Mouse (Mus musculus): ENCODE measurements around the gene Ntrk1. TPM values are rescaled to one million over a fixed set of nuclear protein-coding genes. Genes with fewer than 3 reads are reported as not detected.

Gene Ntrk1
- polyA plus RNA-seq, 1 experiment from 2014 or later = 40.2 TPM

DNA sequence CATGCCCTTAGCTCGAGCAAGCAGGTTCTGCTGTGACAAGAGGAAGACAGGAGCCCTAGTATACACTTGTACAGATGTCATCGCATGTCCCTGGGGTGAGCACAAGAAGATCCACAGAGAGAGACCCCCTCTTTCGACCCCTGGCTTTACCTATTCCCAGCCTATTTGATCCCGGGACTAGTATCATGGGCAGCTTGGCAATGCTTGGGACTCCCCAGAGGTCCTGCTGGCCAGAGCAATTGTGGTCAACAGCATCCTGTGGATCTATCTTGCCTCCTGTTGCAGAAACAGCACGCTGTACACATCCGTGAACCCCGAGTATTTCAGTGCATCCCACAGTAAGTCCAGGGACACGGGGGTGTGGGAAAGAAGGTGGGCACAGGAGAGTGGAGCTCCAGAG lies 16.3 kb upstream of the Ntrk1 start:
- 87% methylated on average over 8 of the region's 8 CpGs for WGBS
- Histone ChIP-seq H3K4me2 (no peak overlapping the region), H3K27me3 (peaks cover 87% of the 10 kb centered on the region), H3K36me3 (no peaks in the 10 kb centered on the region), H3K4me1 (replicated peaks) (peaks cover 12% of the 10 kb centered on the region), H3K9me3 (no peaks in the 10 kb centered on the region), H3K27ac (no peak overlapping the region), H3K9ac (no peak overlapping the region), H3K4me3 (no peak overlapping the region)
- ATAC-seq (ENCODE audit: low FRiP score) = no peak

DNA sequence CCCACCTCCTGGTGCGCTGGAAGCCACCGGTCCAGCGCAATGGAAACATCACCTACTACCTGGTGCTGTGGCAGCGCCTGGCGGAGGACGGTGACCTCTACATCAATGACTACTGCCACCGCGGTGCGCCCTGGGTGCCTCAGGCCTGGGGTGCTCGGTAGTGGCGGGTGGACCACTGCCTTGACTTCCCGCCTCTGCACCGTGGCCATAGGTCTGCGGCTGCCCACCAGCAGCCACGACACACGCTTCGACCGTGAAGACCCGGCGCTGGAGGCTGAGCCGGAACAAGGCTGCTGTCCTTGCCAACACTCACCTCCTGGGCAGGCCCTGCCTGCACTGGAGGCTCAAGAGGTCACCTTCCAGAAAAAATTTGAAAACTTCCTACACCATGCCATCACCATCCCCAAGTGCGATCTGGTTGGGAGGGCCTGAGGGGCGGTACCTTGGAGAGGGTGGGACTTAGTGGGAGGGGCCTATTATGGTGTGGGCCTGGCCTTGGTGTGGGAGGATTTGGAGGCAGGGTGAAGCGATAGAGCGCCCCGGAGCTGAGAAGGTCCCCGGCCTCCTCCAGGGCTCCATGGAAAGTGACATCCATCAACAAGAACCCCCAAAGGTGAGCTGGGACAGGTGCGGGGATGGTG lies 14.5 kb upstream of the Ntrk1 start:
- peaks cover 12% of the 10 kb centered on the region for H3K4me1 ChIP-seq (replicated peaks)
- peaks cover 87% of the 10 kb centered on the region for H3K27me3 ChIP-seq
- H3K4me3 ChIP-seq = peak overlapping the region; percentile 15
- WGBS = 5% methylated on average over 28 of the region's 28 CpGs
- H3K9ac ChIP-seq = 0 out of 2 replicates have a peak overlapping the region, but pooled peaks have one; percentile 19
- H3K4me2 ChIP-seq = peak overlapping the region; percentile 36
- H3K9me3 ChIP-seq = no peaks in the 10 kb centered on the region
- H3K36me3 ChIP-seq = no peaks in the 10 kb centered on the region
- H3K27ac ChIP-seq = no peak overlapping the region
- ATAC-seq (ENCODE audit: low FRiP score) = 0 out of 2 replicates have a peak, but pooled peaks have one; percentile 46

DNA sequence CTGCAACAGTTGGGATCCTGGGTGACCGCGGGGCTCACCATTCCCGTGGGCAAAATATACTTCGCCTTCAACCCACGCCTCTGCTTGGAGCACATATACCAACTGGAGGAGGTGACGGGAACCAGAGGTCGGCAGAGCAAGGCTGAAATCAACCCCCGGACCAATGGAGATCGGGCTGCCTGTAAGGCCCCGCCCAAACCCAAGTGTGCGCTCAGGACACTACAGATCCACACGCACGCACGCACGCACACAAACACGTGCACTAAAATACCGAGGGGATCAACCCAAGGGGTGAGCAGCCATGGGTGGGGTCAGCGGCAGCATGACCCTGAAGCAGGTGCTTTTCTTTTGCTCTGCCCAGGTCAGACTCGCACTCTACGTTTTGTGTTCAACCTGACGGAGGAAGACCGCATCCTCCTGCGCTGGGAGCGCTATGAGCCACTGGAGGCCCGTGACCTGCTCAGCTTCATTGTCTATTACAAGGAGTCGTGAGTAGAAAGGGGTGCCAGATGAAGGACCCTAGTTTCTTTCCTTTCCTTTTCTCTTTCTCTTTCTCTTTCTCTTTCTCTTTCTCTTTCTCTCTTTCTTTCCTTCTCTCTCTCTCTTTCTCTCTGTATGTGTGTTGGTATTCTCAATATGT lies 9.2 kb upstream of the Ntrk1 start:
- Histone ChIP-seq H3K36me3 (no peaks in the 10 kb centered on the region), H3K4me1 (replicated peaks) (peaks cover 15% of the 10 kb centered on the region), H3K4me3 (peak overlapping the region; percentile 22), H3K9me3 (no peaks in the 10 kb centered on the region), H3K9ac (peak overlapping the region; percentile 11; the same call in 1 of the 2 replicates), H3K4me2 (peak overlapping the region; percentile 50), H3K27ac (no peak overlapping the region), H3K27me3 (peaks cover 98% of the 10 kb centered on the region)
- no peak for ATAC-seq (ENCODE audit: low FRiP score)
- WGBS = 4% methylated on average over 26 of the region's 26 CpGs

DNA sequence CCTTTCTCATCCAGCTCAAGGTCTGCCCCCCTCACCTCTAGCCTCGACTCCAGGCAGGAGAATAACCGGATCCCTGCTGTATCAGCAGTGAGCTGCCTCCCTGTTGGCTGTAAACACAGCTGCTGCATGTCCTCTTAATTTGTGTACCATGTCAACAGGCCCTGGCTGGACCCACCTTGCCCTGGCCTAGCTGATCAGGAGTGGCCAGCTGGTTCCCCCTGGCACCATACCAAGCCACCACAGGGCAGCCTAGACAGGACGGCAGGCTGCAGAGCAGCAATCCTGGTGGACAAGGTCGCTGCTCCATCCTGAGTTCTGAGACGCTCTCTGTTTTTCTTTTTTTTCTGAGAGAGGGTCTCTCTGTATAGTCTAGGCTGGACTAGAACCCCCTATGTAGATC lies 6.7 kb upstream of the Ntrk1 start:
- H3K27ac ChIP-seq = no peak overlapping the region
- 66% methylated on average over 5 of the region's 5 CpGs for WGBS
- no peak overlapping the region for H3K9ac ChIP-seq
- no peaks in the 10 kb centered on the region for H3K36me3 ChIP-seq
- no peak overlapping the region for H3K4me2 ChIP-seq
- peaks cover 97% of the 10 kb centered on the region for H3K27me3 ChIP-seq
- H3K4me3 ChIP-seq = no peak overlapping the region
- H3K4me1 ChIP-seq (replicated peaks) = peaks cover 34% of the 10 kb centered on the region
- no peak for ATAC-seq (ENCODE audit: low FRiP score)
- no peaks in the 10 kb centered on the region for H3K9me3 ChIP-seq

DNA sequence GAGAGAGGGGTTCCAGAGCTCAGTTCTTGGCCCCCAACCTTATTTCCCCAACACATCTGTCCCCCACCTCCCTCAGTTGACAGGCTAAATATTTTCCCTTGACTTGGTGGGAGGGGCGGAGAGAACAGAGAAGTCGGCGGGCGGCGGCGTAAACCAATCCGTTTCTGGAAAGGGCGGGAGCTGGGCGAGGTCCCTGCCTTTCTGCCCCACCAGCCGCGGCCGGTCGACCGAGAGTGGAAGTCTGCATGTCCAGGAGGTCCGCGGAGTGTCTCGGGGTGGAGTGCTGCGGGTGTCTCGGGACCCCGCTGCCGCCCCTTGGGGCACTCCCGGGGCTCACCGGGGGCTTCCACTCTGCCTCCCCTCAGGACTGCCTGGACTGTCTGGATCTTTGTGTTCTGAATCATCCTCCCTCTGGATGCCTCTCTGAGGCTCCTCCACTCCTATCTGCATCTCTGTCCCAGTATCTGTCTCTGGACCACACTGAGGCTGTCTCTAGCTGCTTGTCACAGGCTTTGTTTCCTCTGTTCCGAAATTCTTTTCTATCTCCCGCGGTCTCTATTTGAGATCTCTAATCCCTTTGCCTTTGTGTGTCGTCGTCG lies 1.9 kb upstream of the Ntrk1 start, which contains the start of gene Insrr:
Gene Insrr (plus strand): TSS at position 216 of the 599 bp plus-strand sequence.
- Histone ChIP-seq H3K4me3 (peak within 1 kb of the TSS; percentile 38), H3K27me3 (peaks cover 97% of the 10 kb centered on the region), H3K4me1 (replicated peaks) (peaks cover 50% of the 10 kb centered on the region), H3K27ac (no peak within 1 kb of the TSS), H3K4me2 (peak within 1 kb of the TSS; percentile 59), H3K36me3 (no peaks in the 10 kb centered on the region), H3K9ac (peak within 1 kb of the TSS; percentile 56), H3K9me3 (no peaks in the 10 kb centered on the region)
- no peak for ATAC-seq (ENCODE audit: low FRiP score)
- 1% methylated on average over 29 of the region's 29 CpGs for WGBS

DNA sequence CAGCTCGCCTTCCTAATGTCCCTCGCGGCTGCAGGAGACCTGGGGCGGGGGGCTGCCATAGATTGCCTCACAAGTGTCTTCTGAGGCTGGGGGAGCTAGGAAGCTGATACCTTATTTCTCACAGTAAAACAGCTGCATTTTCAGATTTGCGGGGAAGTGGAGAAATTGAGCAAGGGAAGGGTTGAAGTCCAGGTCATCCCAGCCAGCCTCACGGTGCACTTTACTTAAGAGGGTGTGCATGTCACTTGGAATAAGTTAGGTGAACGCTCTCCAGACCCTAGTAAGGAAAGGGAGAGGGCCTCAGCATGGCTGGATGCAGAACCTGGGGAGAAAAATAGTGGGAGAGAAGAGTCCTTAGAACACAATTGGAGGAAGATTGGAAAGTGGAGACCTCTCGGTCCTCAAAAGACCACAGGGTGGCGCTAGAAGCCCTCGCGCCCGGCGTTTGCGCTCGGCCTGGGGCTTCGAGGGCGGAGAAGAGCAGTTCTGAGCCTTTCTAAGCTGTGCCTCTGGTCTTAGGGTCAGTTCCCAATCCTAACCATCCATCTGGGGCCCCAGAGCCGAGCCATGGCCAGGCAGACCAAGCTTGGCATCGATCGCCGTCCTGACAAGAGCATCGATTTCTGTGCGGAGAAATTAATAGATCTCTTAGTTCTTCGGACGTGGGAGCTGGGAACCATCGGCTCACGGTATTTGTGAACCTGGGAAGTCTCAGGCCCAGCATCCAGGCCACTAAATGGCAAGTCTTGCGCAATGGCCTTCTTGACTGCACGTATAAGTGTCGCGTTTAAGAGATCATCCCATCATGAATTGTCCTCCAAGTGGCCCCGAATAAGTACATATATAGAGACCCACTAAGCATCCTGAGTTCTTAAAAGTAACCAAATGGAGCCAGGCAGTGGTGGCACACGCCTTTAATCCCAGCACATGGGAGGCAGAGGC lies 645 bp upstream of the Ntrk1 start:
- Histone ChIP-seq H3K27me3 (peaks cover 99% of the 10 kb centered on the region), H3K27ac (no peak overlapping the region), H3K36me3 (no peaks in the 10 kb centered on the region), H3K9me3 (no peaks in the 10 kb centered on the region), H3K4me3 (peak overlapping the region; percentile 38), H3K4me1 (replicated peaks) (peaks cover 50% of the 10 kb centered on the region), H3K9ac (peak overlapping the region; percentile 64), H3K4me2 (peak overlapping the region; percentile 59)
- ATAC-seq (ENCODE audit: low FRiP score) = no peak
- 14% methylated on average over 33 of the region's 33 CpGs for WGBS

DNA sequence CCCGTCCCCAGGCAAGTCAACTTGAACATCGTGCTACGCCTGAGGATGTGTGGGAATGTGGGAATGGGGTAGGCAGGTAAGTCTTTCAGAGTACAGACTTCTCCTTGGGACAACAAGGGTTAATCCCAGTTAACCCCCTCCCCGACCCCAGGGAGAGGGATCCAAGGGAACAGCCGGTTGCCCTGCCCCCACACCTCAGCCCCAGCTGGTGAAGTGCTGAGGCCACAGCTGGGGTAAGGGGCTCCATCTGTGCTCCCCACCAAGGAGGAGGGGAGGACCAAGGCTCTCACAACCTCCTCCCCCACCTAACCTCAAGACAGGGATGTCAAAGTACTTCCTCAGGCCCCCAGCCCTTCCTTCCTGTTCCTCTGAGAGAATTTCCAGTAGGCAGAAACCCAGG lies 5.2 kb downstream of the Ntrk1 start:
- Histone ChIP-seq H3K9me3 (no peaks in the 10 kb centered on the region), H3K27me3 (peaks cover 51% of the 10 kb centered on the region), H3K4me1 (replicated peaks) (peaks cover 28% of the 10 kb centered on the region), H3K27ac (peak overlapping the region; percentile 18; the same call in 1 of the 2 replicates), H3K36me3 (no peaks in the 10 kb centered on the region), H3K9ac (no peak overlapping the region), H3K4me2 (no peak overlapping the region), H3K4me3 (no peak overlapping the region)
- ATAC-seq (ENCODE audit: low FRiP score) = no peak
- 34% methylated on average over 5 of the region's 5 CpGs for WGBS

DNA sequence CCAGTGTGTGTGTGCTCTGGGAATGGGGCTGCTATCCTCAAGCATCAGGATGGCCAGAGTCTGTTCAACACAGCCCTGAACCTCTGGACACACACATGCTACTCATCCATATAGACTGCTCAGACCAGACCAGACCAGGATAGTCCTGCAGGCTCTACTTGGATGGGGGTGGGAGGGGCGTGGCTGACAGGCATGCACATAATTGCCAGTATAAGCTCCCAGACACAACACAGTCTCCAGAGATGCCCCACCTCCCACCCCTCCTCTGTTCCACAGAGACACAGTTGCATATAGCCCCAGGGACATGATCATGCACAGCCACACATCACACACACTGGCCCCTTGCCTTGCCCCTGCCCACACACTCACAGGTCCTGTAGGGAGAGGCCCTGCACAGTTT lies 5.7 kb downstream of the Ntrk1 start:
- Histone ChIP-seq H3K4me3 (no peak overlapping the region), H3K36me3 (no peaks in the 10 kb centered on the region), H3K9ac (no peak overlapping the region), H3K4me2 (no peak overlapping the region), H3K27me3 (peaks cover 46% of the 10 kb centered on the region), H3K9me3 (no peaks in the 10 kb centered on the region), H3K4me1 (replicated peaks) (peaks cover 23% of the 10 kb centered on the region), H3K27ac (0 out of 2 replicates have a peak overlapping the region, but pooled peaks have one; percentile 18)
- no peak for ATAC-seq (ENCODE audit: low FRiP score)
- WGBS = 48% methylated on average over 1 of the region's 1 CpGs

DNA sequence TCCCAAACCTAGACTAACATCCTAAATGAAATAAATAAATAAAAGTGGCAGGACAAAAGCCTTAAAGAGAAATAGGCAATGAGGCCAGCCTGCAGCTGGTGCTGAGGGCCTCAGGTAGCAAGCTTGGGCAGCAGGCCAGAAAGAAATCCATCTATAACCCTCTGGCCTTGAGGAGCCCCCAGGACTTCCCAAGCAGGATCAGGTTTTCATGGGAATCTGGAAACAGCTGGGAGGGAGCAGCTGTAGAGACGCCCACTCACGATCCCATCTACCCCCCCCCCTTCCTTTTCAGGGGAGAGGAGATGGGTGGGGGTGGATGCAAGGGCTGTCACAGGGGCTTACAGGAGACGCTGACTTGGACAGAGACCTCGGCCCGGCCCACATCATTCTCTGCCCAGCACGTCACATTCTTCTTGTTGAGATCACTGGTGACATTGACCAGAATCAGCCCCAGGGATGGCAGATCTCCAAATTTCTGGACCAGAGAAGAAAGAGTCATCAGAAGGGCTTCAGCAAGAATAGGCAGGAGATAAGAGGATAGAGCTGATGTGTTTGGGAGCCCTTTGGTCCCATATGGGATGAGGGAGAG lies 9.2 kb downstream of the Ntrk1 start:
- WGBS = 44% methylated on average over 6 of the region's 6 CpGs
- no peak for ATAC-seq (ENCODE audit: low FRiP score)
- peaks cover 10% of the 10 kb centered on the region; the same call in 1 of the 2 replicates for H3K27me3 ChIP-seq
- no peak overlapping the region for H3K27ac ChIP-seq
- H3K4me3 ChIP-seq = no peak overlapping the region
- H3K9ac ChIP-seq = no peak overlapping the region
- no peaks in the 10 kb centered on the region for H3K36me3 ChIP-seq
- H3K4me2 ChIP-seq = no peak overlapping the region
- peaks cover 26% of the 10 kb centered on the region for H3K4me1 ChIP-seq (replicated peaks)
- H3K9me3 ChIP-seq = no peaks in the 10 kb centered on the region

DNA sequence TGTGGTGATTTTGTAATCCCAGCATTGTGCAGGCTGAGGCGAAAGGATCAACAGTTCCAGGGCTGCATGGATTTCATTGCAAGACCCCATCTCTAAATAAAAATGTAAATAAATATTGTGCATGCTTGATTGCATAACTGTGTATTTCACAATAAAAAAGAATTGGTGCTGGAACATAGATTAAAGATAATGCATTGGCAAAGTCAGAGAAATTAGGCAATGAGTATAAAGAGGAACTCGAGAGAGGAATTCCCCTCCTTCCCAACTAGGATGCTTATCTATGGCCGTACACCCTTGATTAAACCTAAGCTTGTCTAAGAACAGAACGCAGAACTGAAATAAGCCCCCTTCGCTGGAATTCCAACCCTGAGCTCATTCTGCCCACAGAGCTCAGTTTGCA lies 9.8 kb downstream of the Ntrk1 start:
- no peaks in the 10 kb centered on the region for H3K9me3 ChIP-seq
- H3K4me3 ChIP-seq = no peak overlapping the region
- peaks cover 25% of the 10 kb centered on the region for H3K4me1 ChIP-seq (replicated peaks)
- H3K36me3 ChIP-seq = no peaks in the 10 kb centered on the region
- no peak for ATAC-seq (ENCODE audit: low FRiP score)
- H3K27me3 ChIP-seq = 0 out of 2 replicates have a peak, but pooled peaks cover 5% of the 10 kb centered on the region
- 88% methylated on average over 5 of the region's 5 CpGs for whole genome bisulfite sequencing
- no peak overlapping the region for H3K27ac ChIP-seq
- H3K9ac ChIP-seq = no peak overlapping the region
- H3K4me2 ChIP-seq = no peak overlapping the region

DNA sequence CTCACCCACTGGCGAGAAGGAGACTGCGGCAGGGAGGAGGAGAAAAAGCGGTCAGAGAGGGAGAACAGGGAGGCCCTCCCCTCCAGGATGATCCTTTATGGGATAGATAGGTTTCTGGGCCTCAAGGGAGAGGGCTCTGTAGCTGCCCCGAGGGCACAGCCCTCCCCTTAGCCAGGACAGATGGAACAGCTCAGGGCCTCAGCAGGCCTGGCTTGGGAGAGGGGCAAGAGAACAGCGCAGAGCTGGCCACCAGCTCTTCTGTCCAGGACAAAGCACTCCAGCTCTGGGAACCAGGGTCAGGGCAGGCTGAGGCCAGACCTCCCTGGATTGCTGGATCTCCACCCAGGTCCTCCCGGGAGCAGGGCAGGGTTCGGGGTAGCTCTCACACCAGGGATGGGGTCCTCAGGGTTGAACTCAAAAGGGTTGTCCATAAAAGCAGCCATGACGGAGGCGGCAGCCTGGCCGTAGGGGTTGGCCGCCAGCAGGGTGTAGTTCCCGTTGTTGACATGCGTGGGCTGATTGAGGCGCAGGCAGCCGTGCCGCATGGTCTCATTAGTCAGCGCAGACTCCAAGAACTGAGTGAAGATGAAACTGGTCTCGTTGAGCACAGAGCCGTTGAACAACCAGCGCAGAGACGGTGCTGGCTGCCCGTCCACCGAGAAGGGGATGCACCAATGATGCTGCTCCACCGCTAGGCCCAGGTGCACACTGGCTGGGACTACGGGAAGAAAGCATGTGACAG lies 11.5 kb downstream of the Ntrk1 start:
- Histone ChIP-seq H3K4me3 (no peak overlapping the region), H3K4me1 (replicated peaks) (peaks cover 18% of the 10 kb centered on the region), H3K9ac (no peak overlapping the region), H3K4me2 (no peak overlapping the region), H3K27me3 (0 out of 2 replicates have a peak, but pooled peaks cover under 1% of the 10 kb centered on the region), H3K36me3 (no peaks in the 10 kb centered on the region), H3K9me3 (no peaks in the 10 kb centered on the region), H3K27ac (no peak overlapping the region)
- WGBS = 83% methylated on average over 25 of the region's 25 CpGs
- no peak for ATAC-seq (ENCODE audit: low FRiP score)
